Mouse (Mus musculus): Measurements from ENCODE around the gene Alpk1.

Gene Alpk1

DNA sequence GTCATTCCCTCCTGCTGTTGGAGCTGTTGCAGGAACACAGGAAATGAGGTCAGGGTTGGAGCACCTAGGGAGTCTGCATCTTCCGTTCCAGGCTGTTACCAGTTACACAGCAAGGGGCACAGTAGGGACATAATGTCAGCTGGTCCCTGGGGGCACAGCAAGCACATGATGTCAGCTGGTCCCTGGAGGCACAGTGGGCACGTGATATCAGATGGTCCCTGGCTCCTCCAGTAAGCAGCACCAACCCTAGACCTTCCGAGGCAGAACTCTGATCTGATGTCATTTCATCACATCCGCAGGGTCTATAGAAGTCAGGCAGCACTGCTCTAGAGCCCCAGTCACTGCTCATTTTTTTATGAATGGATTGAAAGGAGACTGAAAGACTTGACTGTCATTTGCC lies 89.1 kb downstream of the Alpk1 start:
- no peak for DNase-seq

DNA sequence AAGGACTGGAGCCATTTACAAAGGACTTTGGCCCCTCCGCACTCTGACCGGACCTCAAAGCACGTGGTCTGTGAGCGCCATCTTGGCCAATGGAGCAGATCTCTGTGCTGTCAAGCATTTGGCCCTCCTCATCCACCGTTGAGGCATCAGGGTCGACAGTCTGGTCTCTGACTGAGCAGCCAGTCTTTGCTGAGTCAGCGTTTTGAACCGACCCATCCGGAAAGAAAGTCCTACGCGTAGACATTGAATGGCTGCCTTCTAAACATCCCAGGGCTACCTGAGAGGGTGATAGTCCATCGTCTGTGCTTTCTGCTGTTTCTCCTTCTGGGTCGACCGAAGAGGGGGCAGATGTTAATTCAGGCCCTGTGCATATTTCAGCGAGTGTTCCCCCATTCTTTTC lies 100.6 kb downstream of the Alpk1 start:
- DNase-seq = no peak

DNA sequence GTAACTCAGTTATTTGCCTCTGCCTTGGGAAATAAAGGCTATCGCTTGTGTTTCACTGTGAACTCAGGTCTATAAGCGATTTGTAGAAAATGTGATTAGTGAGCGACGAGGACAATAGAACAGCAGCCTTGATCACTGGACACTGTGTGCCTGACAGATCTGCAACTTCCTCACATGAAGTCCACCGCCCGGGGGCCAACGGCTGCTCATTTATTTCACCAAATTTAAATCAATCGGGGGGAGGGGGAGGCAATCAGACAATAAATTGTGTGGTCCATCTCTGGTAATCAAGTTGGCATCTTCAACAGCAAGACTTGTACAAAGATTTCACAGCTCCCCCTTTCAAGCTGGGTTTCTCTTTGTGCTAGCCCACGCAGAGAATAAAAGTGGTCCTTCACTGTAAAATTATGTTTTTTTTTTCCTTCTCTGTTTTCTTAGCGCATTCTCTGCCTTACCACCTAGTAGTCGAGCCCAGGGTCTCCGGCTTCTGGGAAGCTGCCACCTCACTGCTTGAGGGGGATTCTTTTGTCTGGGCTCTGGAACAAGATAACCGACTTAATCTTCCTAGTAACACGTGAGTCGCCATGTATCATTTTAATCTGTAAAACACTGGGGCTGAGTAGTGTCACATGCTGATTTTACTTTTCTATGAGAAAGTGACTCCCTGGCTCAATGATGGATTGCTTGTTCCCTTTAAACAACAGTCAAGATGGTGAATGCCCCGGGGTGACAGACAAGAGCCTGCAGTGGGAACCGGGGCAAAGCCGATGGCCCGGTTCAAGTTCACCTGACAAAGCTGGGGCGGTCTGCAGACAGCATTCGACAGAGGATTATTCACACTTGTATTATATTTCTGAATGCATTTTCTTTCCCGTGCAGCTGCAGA lies 118.4 kb downstream of the Alpk1 start:
- DNase-seq = no peak

DNA sequence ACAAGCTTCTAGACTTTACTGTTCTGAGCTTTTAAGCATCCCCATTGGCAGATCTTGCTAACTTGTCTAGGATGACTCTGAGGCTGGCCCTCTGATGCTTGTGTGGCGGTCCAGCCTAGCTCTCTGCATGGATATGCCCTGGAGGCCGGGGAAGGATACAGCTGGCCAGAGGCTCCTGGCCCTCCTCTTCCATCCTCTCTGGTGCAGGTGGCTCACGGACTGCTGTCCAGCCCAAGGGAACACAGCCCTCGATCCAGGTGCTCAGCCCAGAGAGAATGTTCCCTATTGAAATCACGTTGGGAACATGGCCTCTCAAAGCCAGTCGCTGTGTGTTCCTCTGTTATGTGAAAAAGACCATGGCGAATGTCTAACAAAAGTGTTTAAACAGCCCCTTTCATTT lies 119.6 kb downstream of the Alpk1 start:
- DNase-seq = no peak

DNA sequence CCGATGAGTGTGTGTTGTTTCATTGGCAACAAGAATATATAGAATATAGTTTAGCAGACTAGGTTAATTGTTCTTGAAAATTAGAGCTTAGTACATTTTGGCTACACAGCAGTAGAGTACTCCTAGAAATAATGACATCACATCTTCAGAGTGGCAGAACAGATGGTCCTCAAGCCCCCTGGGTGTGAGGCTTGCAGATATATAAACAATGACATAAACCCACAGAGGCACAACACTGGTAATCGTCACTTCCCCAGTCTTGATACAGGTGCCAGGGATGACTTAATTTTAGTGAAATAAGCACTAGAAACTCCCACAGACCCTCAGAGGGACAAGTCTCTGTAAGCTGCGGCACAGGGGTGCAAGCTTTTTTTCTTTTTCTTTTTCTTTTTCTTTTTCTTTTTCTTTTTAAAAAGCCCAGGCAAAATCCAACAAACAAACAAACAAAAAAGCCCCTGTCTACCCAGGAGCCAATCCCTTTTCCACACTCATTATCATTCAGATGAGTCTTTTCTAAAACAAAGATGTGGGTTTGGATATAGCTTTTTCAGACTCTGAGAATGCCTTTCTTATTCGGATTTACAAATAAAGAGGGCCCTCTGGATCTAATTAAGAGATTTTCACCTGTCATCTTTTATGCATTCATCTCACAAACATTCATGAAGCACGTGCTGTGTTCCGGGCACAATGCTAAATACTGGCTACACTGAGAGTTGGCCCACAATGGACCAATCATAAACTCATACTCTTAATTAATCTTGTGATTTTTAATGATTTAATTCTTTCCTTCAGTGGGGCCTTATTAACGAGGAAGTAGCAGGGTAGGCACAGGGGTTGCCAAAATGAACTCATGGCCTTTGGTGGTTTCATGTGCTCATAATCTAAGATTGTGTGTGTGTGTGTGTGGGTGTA lies 128.3 kb downstream of the Alpk1 start:
- no peak for DNase-seq

DNA sequence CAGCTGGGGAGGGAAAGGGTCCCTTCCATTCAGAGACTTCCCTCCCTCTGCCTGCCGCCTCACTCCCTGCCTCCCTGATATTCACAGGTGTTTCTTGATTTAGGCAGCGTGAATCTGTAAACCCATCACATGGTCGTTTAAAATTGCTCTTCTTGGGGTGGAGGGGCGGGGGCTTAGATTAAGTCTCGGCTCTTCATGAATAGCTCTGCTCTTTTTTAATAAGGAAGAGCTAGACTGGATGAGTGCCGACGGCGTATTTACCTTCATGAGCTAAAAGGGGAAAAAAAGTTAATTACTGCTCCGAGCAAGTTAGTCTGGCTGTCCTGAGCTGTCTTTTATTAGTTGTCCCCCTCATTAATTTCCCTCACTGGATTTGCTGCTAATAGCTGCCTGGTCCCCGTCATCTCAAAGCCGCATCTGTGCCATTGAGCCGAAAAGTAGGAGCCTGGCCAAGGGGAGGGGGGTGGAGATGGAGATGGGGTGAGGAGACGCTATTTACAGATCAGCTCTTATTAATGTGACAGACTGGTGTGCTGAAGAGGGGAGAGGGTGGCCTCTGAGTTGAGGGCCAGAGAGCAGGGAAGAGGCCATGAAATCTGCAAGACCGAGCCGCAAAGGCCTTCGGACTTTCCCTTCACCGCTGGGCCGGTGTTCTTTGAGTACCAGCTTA lies 134.0 kb downstream of the Alpk1 start:
- no peak for DNase-seq

DNA sequence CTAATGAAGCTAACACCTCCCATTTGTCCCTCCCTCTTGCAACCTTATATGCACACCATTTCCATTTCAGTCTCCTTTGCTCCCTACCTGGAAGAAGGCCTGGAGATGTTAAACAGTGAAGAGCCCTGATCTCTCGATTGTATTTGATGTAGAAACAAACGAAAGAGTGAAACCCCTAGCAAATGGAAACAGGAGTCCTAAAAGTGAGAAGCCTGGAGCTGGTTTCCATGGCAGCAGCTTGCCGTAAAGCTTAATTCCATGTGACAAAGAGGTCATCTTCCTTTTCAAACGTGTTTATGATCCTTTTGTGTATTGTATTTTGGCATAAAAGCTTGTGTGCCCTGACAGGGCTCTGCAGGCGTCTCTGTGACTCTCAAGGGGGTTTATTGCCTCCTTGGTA lies 138.1 kb downstream of the Alpk1 start:
- no peak for DNase-seq

DNA sequence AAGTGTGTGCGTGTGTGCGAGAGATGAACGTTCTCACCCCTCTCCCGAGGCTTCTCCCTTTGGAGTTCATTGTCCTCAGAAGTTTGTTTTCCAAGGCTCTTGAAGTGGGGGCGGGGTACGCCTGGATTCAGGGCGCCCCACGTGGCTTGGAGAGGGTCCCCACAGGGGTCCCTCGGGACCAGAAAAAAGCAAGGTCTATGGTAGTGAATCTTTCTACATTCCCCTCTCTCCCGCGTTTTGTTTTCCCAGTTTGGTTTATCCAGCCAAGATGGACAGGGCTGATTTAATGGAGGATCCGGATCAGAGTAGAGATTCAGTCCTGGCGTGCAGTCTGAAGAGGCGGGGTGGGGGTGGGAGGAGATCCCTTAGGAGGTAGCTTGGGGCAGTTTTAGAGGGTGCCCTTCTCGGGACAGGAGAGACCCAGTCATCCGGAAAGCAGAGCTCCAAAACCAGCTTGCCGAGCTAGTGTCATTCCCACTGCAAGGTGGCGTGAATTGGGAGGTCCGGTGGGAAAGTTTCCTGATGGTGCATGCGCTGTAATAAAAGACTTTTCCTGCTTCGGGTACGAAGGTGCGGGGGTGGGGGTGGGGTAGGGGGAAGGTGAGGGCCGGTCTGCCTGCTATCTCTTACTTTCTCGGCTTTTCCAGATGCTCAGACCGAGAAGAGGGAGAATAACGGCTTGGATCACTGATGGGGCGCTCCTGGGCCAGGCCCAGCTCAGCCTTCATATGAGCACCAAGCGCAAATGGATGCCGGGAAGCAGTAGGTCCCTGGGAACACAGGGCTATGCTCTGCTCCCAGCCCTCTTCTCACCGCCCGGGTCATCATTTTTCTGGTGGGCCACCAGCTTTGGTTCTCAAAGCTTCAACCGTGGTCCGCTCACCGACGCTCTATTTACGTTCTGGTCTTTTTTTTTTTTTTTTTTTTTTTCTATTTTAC lies 139.3 kb downstream of the Alpk1 start:
- DNase-seq = no peak

DNA sequence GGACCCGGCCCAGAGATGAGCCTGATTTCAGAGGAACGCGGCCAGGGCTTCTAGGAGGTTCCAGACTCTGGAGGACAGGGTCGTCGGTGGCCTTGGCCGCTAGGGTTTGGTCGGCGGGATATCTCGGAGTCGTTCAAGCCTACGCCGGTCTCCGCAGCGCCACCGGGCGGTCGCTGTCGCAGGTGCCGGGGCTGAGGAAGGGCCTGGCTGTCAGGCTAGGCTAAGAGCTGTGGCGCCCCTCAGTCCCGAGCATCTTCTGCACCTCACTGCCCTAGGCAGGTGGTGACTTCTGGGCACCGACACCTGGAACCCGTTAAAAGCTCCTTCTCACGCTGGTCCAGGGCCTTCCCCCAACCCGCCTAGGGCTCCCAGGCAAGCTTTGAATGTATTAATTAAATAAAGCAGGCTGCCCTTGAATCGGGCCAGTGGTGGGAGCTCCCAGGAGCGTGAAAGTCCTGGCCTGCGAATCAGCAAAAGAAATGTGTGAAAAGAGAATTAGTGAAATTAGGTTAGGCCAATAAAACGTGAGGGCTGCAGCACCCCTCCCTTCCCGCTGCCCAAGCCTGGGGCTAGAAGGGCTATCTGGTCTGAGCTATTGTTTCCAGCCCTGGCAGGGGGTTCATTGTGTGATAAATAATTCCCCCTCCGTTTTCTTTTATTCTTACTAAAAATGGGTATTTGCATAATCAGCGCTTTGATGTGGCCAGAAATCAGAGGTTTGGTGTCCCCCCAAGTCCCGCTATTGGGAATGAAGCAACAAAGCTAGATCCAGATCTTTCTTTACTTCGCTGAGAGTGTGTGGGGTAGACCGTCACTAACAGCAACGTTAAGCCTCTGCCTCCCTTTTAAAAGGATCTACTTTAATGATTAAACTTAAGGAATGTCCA lies 140.2 kb downstream of the Alpk1 start:
- DNase-seq = peak; percentile 42

DNA sequence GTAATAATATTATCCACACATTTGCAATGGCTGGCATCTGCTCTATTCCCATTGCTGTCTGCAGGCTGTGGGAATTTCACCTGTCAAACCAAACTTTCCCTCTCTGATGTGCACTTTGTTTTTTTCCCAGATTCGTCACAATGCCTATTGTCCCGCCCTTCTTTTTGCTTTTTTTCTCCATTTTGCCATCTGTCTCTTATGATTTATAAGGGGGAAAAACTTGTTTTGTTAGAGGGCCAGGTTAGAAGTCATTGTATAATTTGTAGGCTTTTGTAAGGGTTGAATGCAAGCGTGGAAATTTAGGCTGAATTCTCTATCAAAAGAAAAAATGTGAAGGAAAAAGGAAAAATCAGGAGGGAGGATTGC lies 145.4 kb downstream of the Alpk1 start:
- no peak for DNase-seq

DNA sequence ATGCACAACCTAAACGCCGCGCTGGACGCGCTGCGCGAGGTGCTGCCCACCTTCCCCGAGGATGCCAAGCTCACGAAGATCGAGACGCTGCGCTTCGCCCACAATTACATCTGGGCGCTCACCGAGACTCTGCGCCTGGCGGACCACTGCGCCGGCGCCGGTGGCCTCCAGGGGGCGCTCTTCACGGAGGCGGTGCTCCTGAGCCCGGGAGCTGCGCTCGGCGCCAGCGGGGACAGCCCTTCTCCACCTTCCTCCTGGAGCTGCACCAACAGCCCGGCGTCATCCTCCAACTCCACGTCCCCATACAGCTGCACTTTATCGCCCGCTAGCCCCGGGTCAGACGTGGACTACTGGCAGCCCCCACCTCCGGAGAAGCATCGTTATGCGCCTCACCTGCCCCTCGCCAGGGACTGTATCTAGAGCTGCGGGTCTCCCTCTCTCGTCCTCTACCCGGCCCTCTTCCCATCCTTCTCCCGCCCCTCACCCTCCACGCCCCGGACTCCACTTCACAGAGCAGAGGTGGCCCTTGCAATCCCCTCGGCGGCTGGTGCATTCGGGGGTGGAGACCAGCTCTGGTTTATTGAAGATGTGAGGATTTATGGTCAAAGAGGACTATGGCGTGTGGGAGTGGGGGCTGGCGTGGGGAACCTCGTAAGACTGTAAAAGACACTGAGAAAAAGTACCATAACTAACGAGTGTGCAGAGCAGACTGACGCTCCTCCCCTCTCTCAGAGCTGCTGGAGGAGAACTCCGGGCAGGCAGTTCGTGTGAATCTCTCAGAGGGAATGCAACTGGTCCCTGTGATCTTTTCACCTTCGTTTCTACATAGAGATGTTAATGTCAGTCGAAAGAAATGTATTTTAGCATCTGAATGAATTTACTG lies 146.0 kb downstream of the Alpk1 start:
- peak; percentile 69 for DNase-seq

DNA sequence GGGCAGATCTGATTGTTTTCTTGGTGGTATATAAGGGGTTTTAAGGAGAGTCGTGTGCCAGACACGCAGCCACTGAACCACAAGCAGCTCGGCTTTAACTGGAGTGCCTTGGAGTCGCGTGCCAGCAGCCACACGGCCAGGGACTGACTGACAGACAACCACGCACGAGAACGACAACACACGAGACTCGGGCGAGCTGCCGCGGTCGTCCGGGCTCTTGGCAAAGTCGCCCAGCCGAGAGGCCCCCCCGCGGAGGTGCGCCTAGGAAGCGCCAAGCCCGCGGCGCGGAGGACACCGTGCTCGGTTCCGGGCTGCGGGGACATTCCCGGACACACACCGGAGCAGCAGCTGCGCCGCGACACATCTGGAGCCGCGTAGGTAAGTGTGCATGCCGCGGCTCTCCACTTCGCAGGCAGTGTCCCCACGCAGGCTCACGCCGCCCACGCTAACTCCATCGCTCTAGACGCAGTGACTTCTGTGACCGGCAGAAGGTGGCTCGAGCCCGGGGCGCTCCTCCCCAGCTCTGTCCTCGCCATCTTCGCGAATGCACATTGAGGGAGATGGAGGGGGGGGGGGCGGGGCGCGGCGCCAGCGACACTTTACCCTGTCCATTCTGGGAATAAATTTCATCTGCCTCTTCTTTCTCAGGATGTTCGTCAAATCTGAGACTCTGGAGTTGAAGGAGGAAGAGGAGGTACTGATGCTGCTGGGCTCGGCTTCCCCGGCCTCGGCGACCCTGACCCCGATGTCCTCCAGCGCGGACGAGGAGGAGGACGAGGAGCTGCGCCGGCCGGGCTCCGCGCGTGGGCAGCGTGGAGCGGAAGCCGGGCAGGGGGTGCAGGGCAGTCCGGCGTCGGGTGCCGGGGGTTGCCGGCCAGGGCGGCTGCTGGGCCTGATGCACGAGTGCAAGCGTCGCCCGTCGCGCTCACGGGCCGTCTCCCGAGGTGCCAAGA lies 147.0 kb downstream of the Alpk1 start, which contains the start of gene Neurog2:
Gene Neurog2, plus strand, starts transcription at position 56 of the 953 bp plus-strand sequence.
- no peak for DNase-seq

DNA sequence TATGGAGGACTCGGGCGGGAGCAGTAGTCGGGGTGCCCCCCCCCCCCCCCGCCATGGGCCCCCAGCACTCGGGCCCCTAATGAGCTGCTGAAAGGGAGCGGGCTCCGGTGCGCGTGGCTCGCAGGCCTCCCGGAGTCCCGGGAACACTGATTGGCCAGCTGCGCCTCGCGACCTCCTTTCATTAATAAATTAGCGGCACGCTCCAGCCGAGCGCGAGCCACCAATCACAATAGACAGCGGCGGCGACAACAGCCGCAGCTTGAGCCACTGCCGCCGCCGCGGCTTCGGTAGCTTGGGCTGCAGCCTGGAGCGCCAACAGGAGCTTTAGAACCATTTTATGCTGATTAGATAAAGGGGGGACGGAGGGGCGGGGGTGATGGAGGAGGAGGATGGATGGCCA lies 147.8 kb downstream of the Alpk1 start:
- DNase-seq = peak; percentile 11

DNA sequence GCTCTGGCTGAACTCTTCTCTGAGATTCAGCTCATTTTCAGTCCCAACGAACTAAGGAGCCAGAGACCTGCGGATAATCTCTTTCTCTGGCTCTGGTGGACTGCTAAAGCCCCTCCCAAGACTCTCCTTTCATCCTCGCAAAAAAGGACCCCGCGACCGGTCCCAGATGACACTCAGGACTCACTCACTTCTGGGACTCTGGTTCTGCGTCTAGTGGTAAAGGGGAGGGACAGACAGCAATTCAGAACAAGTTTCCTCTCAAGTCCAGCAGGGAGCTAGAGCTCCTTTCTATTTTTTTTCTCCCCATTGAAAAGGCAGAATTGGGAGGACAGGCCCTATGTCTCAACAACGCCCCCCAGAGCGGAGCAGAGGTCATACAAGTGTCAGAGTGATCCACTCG lies 148.7 kb downstream of the Alpk1 start:
- DNase-seq = no peak

DNA sequence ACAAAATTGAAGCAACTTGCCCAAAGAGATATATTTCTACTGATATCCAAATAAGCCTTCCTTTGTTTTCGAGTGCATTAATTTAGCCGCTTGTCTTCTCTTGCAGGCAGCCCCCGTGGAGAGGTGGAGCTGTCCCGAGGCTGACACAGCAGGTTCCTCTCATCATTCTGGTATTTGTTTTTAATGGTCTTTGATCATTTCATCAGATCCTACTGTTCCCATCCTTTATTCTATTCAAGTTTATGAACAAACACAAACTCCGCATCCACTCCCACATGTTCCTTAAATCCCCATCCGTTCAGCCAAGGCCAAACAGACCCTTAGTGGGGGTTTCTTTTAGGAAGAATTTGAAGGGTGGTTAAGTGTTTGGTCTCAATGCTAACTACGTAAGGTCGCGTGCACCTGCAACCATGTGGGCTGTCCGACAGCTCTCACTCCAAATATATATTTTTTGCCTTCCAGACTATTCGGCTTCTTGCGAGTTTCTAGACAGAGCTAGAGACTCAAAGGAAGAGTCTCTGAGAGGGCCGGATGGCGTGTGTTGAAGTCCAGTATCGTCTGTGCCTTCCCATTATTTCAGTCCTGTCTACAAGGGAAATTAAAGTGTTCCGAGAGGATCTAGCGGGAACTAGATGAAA lies 149.5 kb downstream of the Alpk1 start:
- DNase-seq = no peak

DNA sequence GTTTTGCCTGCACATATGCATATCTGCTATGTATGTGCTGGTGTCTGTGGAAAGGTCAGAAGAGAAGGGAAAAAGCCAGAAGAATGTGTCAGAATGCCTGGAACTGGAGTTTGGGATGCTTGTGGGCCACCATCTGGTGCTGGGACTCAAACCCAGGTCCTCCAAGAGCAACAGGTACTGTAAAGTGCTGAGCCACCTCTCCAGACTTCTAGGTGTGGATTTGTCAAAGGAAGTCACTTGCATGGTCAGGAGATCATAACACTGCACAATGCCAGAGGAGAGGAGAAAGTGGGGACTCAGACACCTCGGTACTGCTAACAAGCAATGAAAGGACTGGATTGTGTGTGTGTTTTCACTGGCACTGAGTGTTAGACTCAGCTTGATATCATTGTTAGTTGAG lies 150.1 kb downstream of the Alpk1 start:
- no peak for DNase-seq

DNA sequence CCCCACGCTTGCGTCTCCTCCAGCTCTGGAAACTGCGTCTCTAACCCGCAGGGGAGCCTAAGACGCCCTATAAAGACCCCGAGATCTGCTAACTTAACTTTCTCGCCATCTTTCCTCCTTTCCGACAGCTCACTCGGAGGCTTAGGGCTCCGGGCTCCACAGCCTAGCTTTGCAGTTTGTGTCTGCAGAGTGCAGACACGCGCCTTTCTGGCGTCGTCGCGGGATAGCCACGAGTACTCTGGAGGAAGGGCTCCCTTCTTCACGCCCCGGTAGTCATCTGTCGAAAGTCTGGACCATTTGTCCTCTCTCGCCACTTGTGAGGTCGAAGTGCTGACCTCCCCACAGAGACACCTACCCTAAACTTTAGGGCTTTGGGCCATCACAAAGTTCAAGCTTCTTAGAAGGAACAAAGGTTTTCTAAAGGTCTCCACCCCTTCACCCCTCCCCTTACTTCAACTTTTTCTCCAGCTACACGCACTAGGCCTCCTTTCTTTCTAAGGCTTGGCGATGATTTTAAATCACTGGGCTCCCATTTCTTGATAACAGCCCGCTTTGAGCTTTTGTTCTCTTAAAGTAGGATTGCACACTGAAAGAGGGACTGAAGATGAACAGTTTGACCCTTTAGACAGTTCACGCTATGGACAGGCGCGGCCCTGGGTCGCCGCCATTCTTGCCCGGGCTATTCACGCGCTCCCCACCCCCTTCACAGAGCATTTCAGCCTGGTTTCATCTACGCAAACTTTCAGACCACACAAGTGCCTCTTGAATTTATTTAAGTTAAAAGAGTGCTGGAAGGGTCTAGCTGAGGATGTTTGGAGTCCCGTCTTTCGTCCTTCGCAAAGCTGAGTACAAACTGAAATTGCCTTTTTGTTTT lies 151.8 kb downstream of the Alpk1 start:
- DNase-seq = no peak

All from liver (tissue).